Mouse (Mus musculus) heart, embryonic 10.5 days (tissue): ENCODE results near the gene Son. TPM values are rescaled to one million over a fixed set of nuclear protein-coding genes. Genes with fewer than 3 reads are reported as not detected.

Experiments
- DNase-seq: peaks from one replicate; pipeline ENCODE4 v3.0.0-alpha.2; 2017; ENCODE audit warnings: low spot score
- H3K27ac ChIP-seq: fragments of 300-500 bp; sonication (generic); 2 replicates; pipeline ENCODE4 v1.5.1; 2016; ENCODE audit warnings: mild to moderate bottlenecking
- H3K27me3 ChIP-seq: fragments of 300-500 bp; sonication (generic); 2 replicates; pipeline ENCODE4 v1.6.1; 2016; ENCODE audit warnings: mild to moderate bottlenecking; ENCODE audit not compliant: poor library complexity, insufficient read depth, severe bottlenecking
- H3K36me3 ChIP-seq: fragments of 300-500 bp; sonication (generic); 2 replicates; pipeline ENCODE4 v1.6.1; 2016; ENCODE audit warnings: mild to moderate bottlenecking, moderate library complexity
- H3K4me1 ChIP-seq: fragments of 300-500 bp; sonication (generic); 2 replicates; pipeline ENCODE4 v1.6.1; 2016; ENCODE audit warnings: mild to moderate bottlenecking
- H3K4me3 ChIP-seq: fragments of 300-500 bp; sonication (generic); 2 replicates; pipeline ENCODE4 v1.5.1; 2016; ENCODE audit warnings: mild to moderate bottlenecking, moderate library complexity
- H3K9me3 ChIP-seq: fragments of 300-500 bp; sonication (generic); 2 replicates; pipeline ENCODE4 v1.6.1; 2016; ENCODE audit warnings: mild to moderate bottlenecking, moderate library complexity
- WGBS: fragments of 180-500 bp; shearing (Covaris S2); methylation state at CpG from one replicate; pipeline ENCODE4 v1.1.7; 2016; 5-methylcytosine and 5-hydroxymethylcytosine counted together
- polyA plus RNA-seq: library from polyadenylated mRNA; unstranded; fragments of >200 nt; fragmentation: Nextera tagmentation; extraction: Ambion mirVana; gene quantifications from 2 replicates; pipeline ENCODE4 v1.2.1, GENCODE M21; 2016

The Son gene
- polyA plus RNA-seq, 1 experiment from 2014 or later = 93.6 TPM

GRCm38 (mm10) chr16:91620185-91620584 lies 27.1 kb upstream of the Son start:
- Histone ChIP-seq H3K27me3 (peaks cover 14% of the 10 kb centered on the region; the same call in 1 of the 2 replicates), H3K9me3 (no peaks in the 10 kb centered on the region), H3K36me3 (peaks cover 55% of the 10 kb centered on the region), H3K4me3 (no peak overlapping the region), H3K4me1 (peaks cover 5% of the 10 kb centered on the region; the same call in 1 of the 2 replicates), H3K27ac (no peak overlapping the region)
- 88% methylated on average over 5 of the region's 5 CpGs for WGBS
- no peak for DNase-seq

DNA sequence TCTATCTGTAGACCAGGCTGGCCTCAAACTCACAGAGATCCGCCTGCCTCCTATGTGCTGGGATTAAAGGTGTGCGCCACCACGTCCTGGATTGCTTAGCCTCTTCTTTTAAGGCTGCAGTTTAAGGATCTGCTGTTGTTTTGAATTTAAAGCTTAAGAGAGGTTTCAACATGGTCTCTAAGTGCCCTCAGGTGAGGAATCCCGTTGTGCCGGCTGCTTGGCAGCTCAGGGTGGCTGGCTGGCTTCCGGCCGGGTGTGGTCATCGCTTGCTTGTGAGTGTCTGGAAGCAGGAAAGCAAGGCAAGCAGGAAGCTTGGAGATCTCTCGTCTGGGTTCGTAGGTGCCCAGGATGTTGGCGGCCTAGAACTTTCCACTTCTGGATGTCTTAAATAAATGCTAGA lies 26.3 kb upstream of the Son start:
- 90% methylated on average over 11 of the region's 11 CpGs for WGBS
- Histone ChIP-seq H3K4me3 (no peak overlapping the region), H3K36me3 (peaks cover 63% of the 10 kb centered on the region), H3K27me3 (peaks cover 14% of the 10 kb centered on the region; the same call in 1 of the 2 replicates), H3K9me3 (no peaks in the 10 kb centered on the region), H3K27ac (no peak overlapping the region), H3K4me1 (peaks cover 5% of the 10 kb centered on the region; the same call in 1 of the 2 replicates)
- no peak for DNase-seq

GRCm38 (mm10) chr16:91623074-91623473 lies 24.2 kb upstream of the Son start:
- H3K9me3 ChIP-seq = no peaks in the 10 kb centered on the region
- no peaks in the 10 kb centered on the region for H3K27me3 ChIP-seq
- 92% methylated on average over 9 of the region's 9 CpGs for WGBS
- H3K4me1 ChIP-seq = peaks cover 5% of the 10 kb centered on the region; the same call in 1 of the 2 replicates
- no peak for DNase-seq
- H3K27ac ChIP-seq = peak overlapping the region; percentile 48; the same call in 1 of the 2 replicates
- peaks cover 81% of the 10 kb centered on the region for H3K36me3 ChIP-seq
- H3K4me3 ChIP-seq = no peak overlapping the region

DNA sequence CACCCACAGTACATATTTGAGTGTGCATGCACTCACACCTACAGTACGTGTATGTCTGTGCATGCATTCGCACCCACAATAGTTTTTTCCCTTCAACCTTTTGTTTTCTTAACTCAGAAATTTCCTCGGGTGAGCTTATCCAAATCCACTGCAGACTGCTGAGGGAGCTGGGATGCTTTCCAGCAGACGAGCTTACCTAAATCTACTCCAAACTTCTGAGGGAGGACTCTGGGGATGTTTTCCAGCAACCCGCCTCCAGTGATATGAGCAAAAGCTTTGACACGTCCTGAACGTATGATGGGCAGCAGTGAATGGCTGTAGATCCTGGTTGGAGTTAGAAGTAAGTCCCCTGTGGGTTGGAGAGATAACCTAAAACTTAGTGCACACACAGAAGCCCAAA lies 19.5 kb upstream of the Son start:
- H3K9me3 ChIP-seq = no peaks in the 10 kb centered on the region
- H3K4me1 ChIP-seq = no peaks in the 10 kb centered on the region
- H3K27me3 ChIP-seq = no peaks in the 10 kb centered on the region
- DNase-seq = no peak
- H3K27ac ChIP-seq = no peak overlapping the region
- H3K36me3 ChIP-seq = peaks cover 94% of the 10 kb centered on the region
- 86% methylated on average over 7 of the region's 7 CpGs for WGBS
- H3K4me3 ChIP-seq = no peak overlapping the region

DNA sequence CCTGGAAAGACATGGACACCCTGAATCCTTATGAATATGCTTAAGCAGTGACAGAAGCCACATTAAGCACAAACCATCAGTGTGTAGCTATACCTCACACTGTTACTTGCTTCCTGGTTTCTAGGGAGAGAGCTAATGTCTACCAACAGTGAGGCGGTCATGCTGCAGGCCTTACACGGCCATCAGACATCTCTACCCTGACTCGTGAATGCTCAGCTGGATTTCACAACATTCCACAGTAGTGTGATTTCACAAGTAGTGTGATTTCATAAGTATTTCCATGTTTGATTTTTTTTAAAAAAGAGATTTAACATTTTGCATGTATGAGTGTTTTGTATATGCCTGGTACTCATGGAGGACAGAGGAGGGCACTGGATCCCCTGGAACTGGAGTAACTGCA lies 18.6 kb upstream of the Son start:
- Histone ChIP-seq H3K4me1 (no peaks in the 10 kb centered on the region), H3K27ac (no peak overlapping the region), H3K4me3 (no peak overlapping the region), H3K27me3 (no peaks in the 10 kb centered on the region), H3K9me3 (no peaks in the 10 kb centered on the region), H3K36me3 (peaks cover 94% of the 10 kb centered on the region)
- no peak for DNase-seq
- WGBS = 89% methylated on average over 3 of the region's 3 CpGs

GRCm38 (mm10) chr16:91629749-91630148 lies 17.6 kb upstream of the Son start:
- Histone ChIP-seq H3K36me3 (peaks cover 95% of the 10 kb centered on the region), H3K4me3 (no peak overlapping the region), H3K4me1 (no peaks in the 10 kb centered on the region), H3K27me3 (no peaks in the 10 kb centered on the region), H3K27ac (no peak overlapping the region), H3K9me3 (no peaks in the 10 kb centered on the region)
- no peak for DNase-seq
- WGBS = 84% methylated on average over 4 of the region's 4 CpGs

GRCm38 (mm10) chr16:91630584-91630983 lies 16.7 kb upstream of the Son start:
- H3K4me3 ChIP-seq = no peak overlapping the region
- no peak overlapping the region for H3K27ac ChIP-seq
- no peaks in the 10 kb centered on the region for H3K27me3 ChIP-seq
- WGBS = 85% methylated on average over 1 of the region's 1 CpGs
- no peaks in the 10 kb centered on the region for H3K9me3 ChIP-seq
- no peaks in the 10 kb centered on the region for H3K4me1 ChIP-seq
- peaks cover 95% of the 10 kb centered on the region for H3K36me3 ChIP-seq
- DNase-seq = no peak

DNA sequence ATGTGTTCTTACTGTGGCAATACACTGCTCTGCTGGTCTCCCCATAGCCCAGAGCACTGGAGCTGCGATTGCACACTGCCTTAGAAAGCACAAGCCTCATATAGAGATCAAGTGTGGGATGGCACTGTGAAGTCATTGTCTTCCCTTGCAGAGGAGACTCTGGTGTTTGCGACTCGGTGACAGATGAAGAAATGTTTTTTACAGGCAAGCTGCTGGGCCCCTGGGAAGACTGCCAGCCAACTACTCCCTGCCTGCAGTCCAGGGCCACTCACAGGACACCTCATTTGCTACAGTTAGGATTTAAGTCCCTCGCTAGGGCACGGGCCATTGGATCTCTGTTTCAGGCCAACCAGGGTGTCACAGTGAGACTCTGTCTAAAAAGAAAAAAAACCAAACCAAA lies 14.9 kb upstream of the Son start:
- WGBS = 92% methylated on average over 5 of the region's 5 CpGs
- Histone ChIP-seq H3K36me3 (peaks cover 97% of the 10 kb centered on the region), H3K9me3 (no peaks in the 10 kb centered on the region), H3K27me3 (no peaks in the 10 kb centered on the region), H3K4me3 (no peak overlapping the region), H3K4me1 (no peaks in the 10 kb centered on the region), H3K27ac (no peak overlapping the region)
- DNase-seq = no peak

DNA sequence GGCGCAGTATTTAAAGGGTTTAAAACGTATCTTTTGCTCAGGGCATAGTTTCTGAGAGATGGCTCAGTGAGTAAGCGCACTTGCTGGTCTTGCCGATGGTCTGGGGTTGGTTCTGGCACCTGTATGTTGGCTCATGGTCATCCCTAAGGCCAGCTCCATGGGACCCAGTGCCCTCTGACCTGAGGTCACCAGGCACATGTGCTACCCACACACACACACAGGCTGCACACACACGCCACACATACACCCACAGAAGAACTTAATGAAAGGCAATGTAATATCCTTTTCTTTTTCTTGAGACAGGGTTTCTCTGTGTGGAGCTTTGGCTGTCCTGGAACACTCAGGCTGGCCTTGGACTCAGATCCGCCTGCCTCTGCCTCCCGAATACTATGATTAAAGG lies 14.4 kb upstream of the Son start:
- no peak for DNase-seq
- H3K27ac ChIP-seq = no peak overlapping the region
- no peaks in the 10 kb centered on the region for H3K9me3 ChIP-seq
- 96% methylated on average over 7 of the region's 7 CpGs for WGBS
- H3K4me3 ChIP-seq = no peak overlapping the region
- no peaks in the 10 kb centered on the region for H3K4me1 ChIP-seq
- peaks cover 97% of the 10 kb centered on the region for H3K36me3 ChIP-seq
- H3K27me3 ChIP-seq = no peaks in the 10 kb centered on the region

- Histone ChIP-seq H3K4me1 (no peaks in the 10 kb centered on the region), H3K4me3 (no peak overlapping the region), H3K27ac (no peak overlapping the region), H3K36me3 (peaks cover 97% of the 10 kb centered on the region), H3K9me3 (no peaks in the 10 kb centered on the region), H3K27me3 (no peaks in the 10 kb centered on the region)
- DNase-seq = no peak
- WGBS = 92% methylated on average over 12 of the region's 12 CpGs
These were observed 13.7 kb upstream of the Son start for GRCm38 (mm10) chr16:91633641-91634040.

GRCm38 (mm10) chr16:91639161-91639560 lies 8.1 kb upstream of the Son start:
- Histone ChIP-seq H3K4me3 (no peak overlapping the region), H3K4me1 (no peaks in the 10 kb centered on the region), H3K27me3 (no peaks in the 10 kb centered on the region), H3K9me3 (no peaks in the 10 kb centered on the region), H3K27ac (no peak overlapping the region), H3K36me3 (peaks cover 91% of the 10 kb centered on the region)
- no peak for DNase-seq
- 91% methylated on average over 5 of the region's 5 CpGs for WGBS

DNA sequence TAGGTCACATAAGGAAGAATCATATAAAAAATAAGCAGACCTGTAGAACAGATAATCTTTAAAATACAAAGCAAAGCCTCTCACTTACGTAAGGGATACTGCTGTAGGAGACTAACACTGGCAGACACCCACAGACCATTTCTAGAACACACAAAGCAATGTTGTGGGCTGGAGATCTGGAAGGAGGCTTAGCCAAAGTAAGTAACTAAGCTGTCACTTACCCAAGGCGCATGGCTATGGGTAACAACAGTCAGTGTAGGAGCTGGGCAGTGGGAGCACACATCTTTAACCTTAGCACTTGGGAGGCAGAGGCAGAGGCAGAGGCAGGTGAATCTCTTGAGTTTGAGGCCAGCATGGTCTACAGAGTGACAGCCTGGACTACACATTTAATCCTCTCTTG lies 7.7 kb upstream of the Son start:
- DNase-seq = no peak
- Histone ChIP-seq H3K9me3 (no peaks in the 10 kb centered on the region), H3K27ac (no peak overlapping the region), H3K4me3 (no peak overlapping the region), H3K36me3 (peaks cover 87% of the 10 kb centered on the region), H3K4me1 (no peaks in the 10 kb centered on the region), H3K27me3 (no peaks in the 10 kb centered on the region)
- 95% methylated on average over 2 of the region's 2 CpGs for WGBS

DNA sequence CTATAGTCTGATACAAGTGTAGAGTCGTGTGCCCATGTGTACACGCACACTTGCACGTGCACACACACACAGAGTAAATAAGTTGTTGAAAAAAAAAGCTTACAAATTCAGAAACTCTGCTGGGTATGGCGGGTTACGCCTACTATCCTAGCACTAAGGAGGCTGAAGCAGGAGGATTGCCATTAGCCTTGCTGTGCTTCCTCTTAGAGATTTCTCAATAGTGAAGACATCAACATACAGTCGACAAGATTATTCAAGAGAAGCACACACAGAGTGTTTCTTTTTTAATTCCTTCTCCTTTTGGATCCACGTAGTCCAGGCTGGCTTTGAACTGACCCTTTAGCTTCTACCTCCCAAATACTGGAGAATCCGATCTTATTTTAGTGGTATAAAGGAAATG lies 7.1 kb upstream of the Son start:
- WGBS = 94% methylated on average over 8 of the region's 8 CpGs
- H3K4me1 ChIP-seq = peaks cover 3% of the 10 kb centered on the region; the same call in 1 of the 2 replicates
- no peaks in the 10 kb centered on the region for H3K9me3 ChIP-seq
- peaks cover 81% of the 10 kb centered on the region for H3K36me3 ChIP-seq
- H3K27me3 ChIP-seq = no peaks in the 10 kb centered on the region
- no peak for DNase-seq
- no peak overlapping the region for H3K4me3 ChIP-seq
- H3K27ac ChIP-seq = no peak overlapping the region

DNA sequence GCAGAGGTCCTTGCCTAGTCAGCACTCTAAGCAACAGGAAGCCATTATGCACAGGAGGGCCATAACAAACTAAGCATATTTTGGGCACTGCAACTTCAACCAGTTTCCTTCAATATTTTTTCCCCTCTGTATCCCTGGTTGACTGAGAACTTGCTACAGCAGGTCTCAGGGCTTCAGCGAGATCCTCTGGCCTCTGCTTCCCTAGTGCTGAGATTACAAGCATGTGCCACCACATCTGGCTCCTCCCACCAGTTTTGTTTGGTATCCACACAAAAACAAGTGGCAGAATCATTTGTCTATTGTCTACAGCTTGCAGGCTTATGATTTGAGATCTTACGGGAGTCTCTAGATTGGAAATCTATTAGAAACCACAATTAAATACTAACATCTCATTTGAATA lies 2.4 kb upstream of the Son start:
- H3K36me3 ChIP-seq = peaks cover 34% of the 10 kb centered on the region
- no peaks in the 10 kb centered on the region for H3K9me3 ChIP-seq
- WGBS = 76% methylated on average over 2 of the region's 2 CpGs
- no peak overlapping the region for H3K27ac ChIP-seq
- peak; percentile 56 for DNase-seq
- no peaks in the 10 kb centered on the region for H3K27me3 ChIP-seq
- H3K4me1 ChIP-seq = peaks cover 10% of the 10 kb centered on the region
- no peak overlapping the region for H3K4me3 ChIP-seq
